Mouse (Mus musculus): ENCODE results near the gene Podn. TPM values are rescaled to one million over a fixed set of nuclear protein-coding genes. Genes with fewer than 3 reads are reported as not detected.

The Podn gene
- total RNA-seq, 2 experiments from 2014 or later = 8.7 TPM

- no peak for DNase-seq
These were observed 18.9 kb downstream of the Podn start for GRCm38 (mm10) chr4:108077224-108077955.

- DNase-seq = no peak
These were observed 21.9 kb downstream of the Podn start for GRCm38 (mm10) chr4:108074204-108074823.

- no peak for DNase-seq
These were observed 24.2 kb downstream of the Podn start for GRCm38 (mm10) chr4:108072086-108072485.

GRCm38 (mm10) chr4:108071235-108071901 is 24.9 kb downstream of the Podn start:
- DNase-seq = peak; percentile 90 to 91

GRCm38 (mm10) chr4:108070723-108071122 is 25.5 kb downstream of the Podn start:
- DNase-seq = no peak

- DNase-seq = no peak
These were observed 26.0 kb downstream of the Podn start for GRCm38 (mm10) chr4:108070286-108070685.

GRCm38 (mm10) chr4:108068081-108068480 is 28.2 kb downstream of the Podn start:
- no peak for DNase-seq

- DNase-seq = no peak
These were observed 29.0 kb downstream of the Podn start for GRCm38 (mm10) chr4:108067261-108067660.

GRCm38 (mm10) chr4:108066569-108066968 is 29.7 kb downstream of the Podn start:
- no peak for DNase-seq

- no peak for DNase-seq
These were observed 30.9 kb downstream of the Podn start for GRCm38 (mm10) chr4:108065176-108065844.

- DNase-seq = no peak
These were observed 32.6 kb downstream of the Podn start for GRCm38 (mm10) chr4:108063616-108064015.

GRCm38 (mm10) chr4:108062524-108062923 is 33.7 kb downstream of the Podn start:
- no peak for DNase-seq

GRCm38 (mm10) chr4:108060774-108061173 is 35.5 kb downstream of the Podn start:
- DNase-seq = no peak

GRCm38 (mm10) chr4:108059601-108060379 is 36.5 kb downstream of the Podn start:
- DNase-seq = peak in 1 of 2 experiments; percentile 17

GRCm38 (mm10) chr4:108058166-108058565 is 38.1 kb downstream of the Podn start:
- DNase-seq = no peak

GRCm38 (mm10) chr4:108057247-108057646 is 39.0 kb downstream of the Podn start:
- DNase-seq = no peak

GRCm38 (mm10) chr4:108055873-108056272 is 40.4 kb downstream of the Podn start:
- no peak for DNase-seq

- no peak for DNase-seq
These were observed 43.6 kb downstream of the Podn start for GRCm38 (mm10) chr4:108052673-108053072.

GRCm38 (mm10) chr4:108051687-108052274 is 44.5 kb downstream of the Podn start:
- DNase-seq = no peak

GRCm38 (mm10) chr4:108046136-108046535 is 50.1 kb downstream of the Podn start:
- DNase-seq = no peak
